Mouse (Mus musculus): ENCODE data around the gene Atp6v1fnb. TPM values are rescaled to one million over a fixed set of nuclear protein-coding genes. Genes with fewer than 3 reads are reported as not detected.

The Atp6v1fnb gene
- polyA plus RNA-seq, 1 experiment from 2014 or later = not detected

GRCm38 (mm10) chr6:29432156-29432555 lies 39.1 kb upstream of the Atp6v1fnb start:
- 0 out of 2 replicates have a peak, but pooled peaks cover 6% of the 10 kb centered on the region for H3K27me3 ChIP-seq (replicated peaks; ENCODE audit: insufficient read depth, low read length)
- H3K27ac ChIP-seq (ENCODE audit: low read length) = no peak overlapping the region

GRCm38 (mm10) chr6:29432676-29433037 lies 38.6 kb upstream of the Atp6v1fnb start:
- no peak for ATAC-seq
- no peak overlapping the region for H3K27ac ChIP-seq (ENCODE audit: low read length)
- no peaks in the 10 kb centered on the region for H3K36me3 ChIP-seq (ENCODE audit: insufficient read depth, low read length)
- 0 out of 2 replicates have a peak, but pooled peaks cover 6% of the 10 kb centered on the region for H3K27me3 ChIP-seq (replicated peaks; ENCODE audit: insufficient read depth, low read length)
- DNase-seq (ENCODE audit: low spot score) = no peak
- H3K4me3 ChIP-seq (ENCODE audit: low read depth, low read length) = peak overlapping the region; percentile 51
- TF ChIP-seq EP300 (IDR thresholded peaks at IDR 0.05) (no peak), CTCF (IDR thresholded peaks at IDR 0.05) (no peak)
- H3K4me2 ChIP-seq (replicated peaks; ENCODE audit: low read depth, low read length) = peak overlapping the region; percentile 90
- H3K4me1 ChIP-seq (ENCODE audit: insufficient read depth, low read depth, low read length) = no peaks in the 10 kb centered on the region
- H3K9me3 ChIP-seq (ENCODE audit: low read length) = no peaks in the 10 kb centered on the region
- H3K9ac ChIP-seq (replicated peaks; ENCODE audit: low read depth) = no peak overlapping the region

More at GRCm38 (mm10) chr6:29432156-29432555, 39.1 kb upstream of the Atp6v1fnb start:
- no peak for TF ChIP-seq CTCF (IDR thresholded peaks at IDR 0.05)
- no peak for TF ChIP-seq EP300 (IDR thresholded peaks at IDR 0.05)
- DNase-seq (ENCODE audit: low spot score) (no peak), ATAC-seq (no peak)
- Histone ChIP-seq H3K9ac (replicated peaks; ENCODE audit: low read depth) (no peak overlapping the region), H3K4me2 (replicated peaks; ENCODE audit: low read depth, low read length) (no peak overlapping the region), H3K36me3 (ENCODE audit: insufficient read depth, low read length) (no peaks in the 10 kb centered on the region), H3K4me1 (ENCODE audit: insufficient read depth, low read depth, low read length) (no peaks in the 10 kb centered on the region), H3K9me3 (ENCODE audit: low read length) (no peaks in the 10 kb centered on the region), H3K4me3 (ENCODE audit: low read depth, low read length) (no peak overlapping the region)
- WGBS = 49% methylated on average over 3 of the region's 3 CpGs

GRCm38 (mm10) chr6:29433038-29433803 lies 38.0 kb upstream of the Atp6v1fnb start, which contains the start of gene Flnc:
Gene Flnc (plus strand): TSS chr6:29433256.
- DNase-seq (ENCODE audit: low spot score) (peak; percentile 47), ATAC-seq (peak; percentile 45)
- Histone ChIP-seq H3K4me3 (ENCODE audit: low read depth, low read length) (peak within 1 kb of the TSS; percentile 51), H3K9me3 (ENCODE audit: low read length) (no peaks in the 10 kb centered on the region), H3K4me2 (replicated peaks; ENCODE audit: low read depth, low read length) (peak within 1 kb of the TSS; percentile 90), H3K27me3 (replicated peaks; ENCODE audit: insufficient read depth, low read length) (0 out of 2 replicates have a peak, but pooled peaks cover 6% of the 10 kb centered on the region), H3K9ac (replicated peaks; ENCODE audit: low read depth) (peak within 1 kb of the TSS; percentile 42), H3K4me1 (ENCODE audit: insufficient read depth, low read depth, low read length) (no peaks in the 10 kb centered on the region), H3K27ac (ENCODE audit: low read length) (no peak within 1 kb of the TSS), H3K36me3 (ENCODE audit: insufficient read depth, low read length) (no peaks in the 10 kb centered on the region)
- WGBS = under 1% methylated on average over 51 of the region's 77 CpGs
- TF ChIP-seq CTCF (IDR thresholded peaks at IDR 0.05) (no peak), EP300 (IDR thresholded peaks at IDR 0.05) (no peak)

GRCm38 (mm10) chr6:29433804-29434795 lies 37.1 kb upstream of the Atp6v1fnb start:
- H3K27me3 ChIP-seq (replicated peaks; ENCODE audit: insufficient read depth, low read length) = 0 out of 2 replicates have a peak, but pooled peaks cover 6% of the 10 kb centered on the region
- H3K9me3 ChIP-seq (ENCODE audit: low read length) = no peaks in the 10 kb centered on the region
- no peaks in the 10 kb centered on the region for H3K4me1 ChIP-seq (ENCODE audit: insufficient read depth, low read depth, low read length)
- H3K9ac ChIP-seq (replicated peaks; ENCODE audit: low read depth) = no peak overlapping the region
- ATAC-seq (no peak), DNase-seq (ENCODE audit: low spot score) (no peak)
- 9% methylated on average over 27 of the region's 27 CpGs for WGBS
- peak overlapping the region; percentile 51 for H3K4me3 ChIP-seq (ENCODE audit: low read depth, low read length)
- no peaks in the 10 kb centered on the region for H3K36me3 ChIP-seq (ENCODE audit: insufficient read depth, low read length)
- H3K27ac ChIP-seq (ENCODE audit: low read length) = no peak overlapping the region
- H3K4me2 ChIP-seq (replicated peaks; ENCODE audit: low read depth, low read length) = peak overlapping the region; percentile 90
- TF ChIP-seq EP300 (IDR thresholded peaks at IDR 0.05) = no peak
- TF ChIP-seq CTCF (IDR thresholded peaks at IDR 0.05) = no peak

- ATAC-seq = 0 out of 2 replicates have a peak, but pooled peaks have one; percentile 13
- Histone ChIP-seq H3K27ac (ENCODE audit: low read length) (no peak overlapping the region), H3K9ac (replicated peaks; ENCODE audit: low read depth) (no peak overlapping the region), H3K27me3 (replicated peaks; ENCODE audit: insufficient read depth, low read length) (0 out of 2 replicates have a peak, but pooled peaks cover 6% of the 10 kb centered on the region), H3K9me3 (ENCODE audit: low read length) (no peaks in the 10 kb centered on the region), H3K4me2 (replicated peaks; ENCODE audit: low read depth, low read length) (0 out of 2 replicates have a peak overlapping the region, but pooled peaks have one; percentile 0), H3K36me3 (ENCODE audit: insufficient read depth, low read length) (no peaks in the 10 kb centered on the region), H3K4me1 (ENCODE audit: insufficient read depth, low read depth, low read length) (no peaks in the 10 kb centered on the region), H3K4me3 (ENCODE audit: low read depth, low read length) (0 out of 2 replicates have a peak overlapping the region, but pooled peaks have one; percentile 4)
- WGBS = 13% methylated on average over 13 of the region's 13 CpGs
- DNase-seq (ENCODE audit: low spot score) = no peak
- no peak for TF ChIP-seq CTCF (IDR thresholded peaks at IDR 0.05)
- TF ChIP-seq EP300 (IDR thresholded peaks at IDR 0.05) = no peak
Measured at GRCm38 (mm10) chr6:29434911-29435691, 36.1 kb upstream of the Atp6v1fnb start.
